Mouse (Mus musculus): Measurements from ENCODE around the gene Tmem164. TPM values are rescaled to one million over a fixed set of nuclear protein-coding genes. Genes with fewer than 3 reads are reported as not detected.

The Tmem164 gene
- polyA plus RNA-seq, 1 experiment from 2014 or later: 39.1 TPM

DNA sequence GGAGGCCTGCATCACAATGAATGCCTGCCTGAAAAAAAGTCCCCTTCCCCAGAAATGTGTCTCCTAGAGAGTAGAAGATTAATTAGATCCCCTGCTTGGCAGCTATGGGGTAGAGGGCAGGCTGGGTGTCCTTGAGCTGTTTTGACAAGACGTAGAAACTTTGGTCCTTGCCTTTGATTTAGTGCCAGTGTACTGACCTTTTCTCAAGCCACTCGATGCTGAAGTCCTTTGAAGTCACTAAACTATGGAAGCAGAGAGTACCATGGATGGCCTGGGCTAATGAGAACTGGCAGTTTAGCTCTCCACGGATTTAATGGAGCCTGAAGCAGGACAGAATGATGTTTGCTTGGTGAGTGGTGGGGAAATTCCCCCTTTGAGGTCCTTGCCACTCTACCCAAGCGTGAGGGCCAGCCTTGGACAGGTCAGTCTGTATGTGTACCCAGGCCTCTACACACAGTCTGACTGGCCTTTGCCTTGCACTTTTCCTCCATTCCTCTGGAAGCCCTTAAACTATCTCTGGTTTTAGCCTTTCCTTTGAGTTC, 112.9 kb downstream of the Tmem164 start:
- no peak overlapping the region for H3K4me3 ChIP-seq (ENCODE audit: low read length)
- ATAC-seq: no peak
- H3K4me1 ChIP-seq (ENCODE audit: control insufficient read depth, insufficient read depth, low read length): no peaks in the 10 kb centered on the region
- H3K27ac ChIP-seq (ENCODE audit: low read length): no peak overlapping the region
- 64% methylated on average over 4 of the region's 4 CpGs for WGBS
- H3K27me3 ChIP-seq (replicated peaks; ENCODE audit: control insufficient read depth, insufficient read depth, low read length): no peaks in the 10 kb centered on the region
- no peak overlapping the region for H3K9ac ChIP-seq (ENCODE audit: low read depth, low read length)
- no peaks in the 10 kb centered on the region for H3K9me3 ChIP-seq (ENCODE audit: control insufficient read depth, low read length)
- H3K36me3 ChIP-seq (ENCODE audit: control insufficient read depth, insufficient read depth, low read length): no peaks in the 10 kb centered on the region
- no peak overlapping the region for H3K4me2 ChIP-seq (ENCODE audit: low read depth, low read length)

DNA sequence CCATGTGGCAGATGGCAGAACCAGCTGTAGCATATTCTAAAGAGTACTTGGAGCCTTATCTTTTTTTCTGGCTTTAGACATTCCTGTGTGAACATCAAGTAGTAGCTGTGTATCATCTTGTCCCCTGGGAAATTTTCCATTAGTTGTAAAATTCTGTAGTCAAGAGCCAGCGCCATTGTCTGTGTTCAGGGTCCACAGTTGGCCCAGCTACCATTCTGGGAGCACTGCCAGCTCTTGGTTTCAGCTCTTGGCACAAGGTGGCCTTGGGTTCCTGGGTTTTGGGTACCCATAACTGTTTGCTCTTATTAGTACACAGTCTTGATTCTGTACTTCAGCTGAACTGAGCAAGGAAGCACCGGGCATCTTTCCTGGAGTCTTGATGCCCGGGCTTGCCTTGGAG, 123.4 kb downstream of the Tmem164 start:
- Histone ChIP-seq H3K9ac (ENCODE audit: low read depth, low read length) (no peak overlapping the region), H3K4me3 (ENCODE audit: low read length) (no peak overlapping the region), H3K36me3 (ENCODE audit: control insufficient read depth, insufficient read depth, low read length) (no peaks in the 10 kb centered on the region), H3K4me2 (ENCODE audit: low read depth, low read length) (no peak overlapping the region), H3K27me3 (replicated peaks; ENCODE audit: control insufficient read depth, insufficient read depth, low read length) (no peaks in the 10 kb centered on the region), H3K27ac (ENCODE audit: low read length) (no peak overlapping the region), H3K9me3 (ENCODE audit: control insufficient read depth, low read length) (no peaks in the 10 kb centered on the region), H3K4me1 (ENCODE audit: control insufficient read depth, insufficient read depth, low read length) (peaks cover 8% of the 10 kb centered on the region)
- no peak for ATAC-seq
- 92% methylated on average over 3 of the region's 3 CpGs for WGBS

DNA sequence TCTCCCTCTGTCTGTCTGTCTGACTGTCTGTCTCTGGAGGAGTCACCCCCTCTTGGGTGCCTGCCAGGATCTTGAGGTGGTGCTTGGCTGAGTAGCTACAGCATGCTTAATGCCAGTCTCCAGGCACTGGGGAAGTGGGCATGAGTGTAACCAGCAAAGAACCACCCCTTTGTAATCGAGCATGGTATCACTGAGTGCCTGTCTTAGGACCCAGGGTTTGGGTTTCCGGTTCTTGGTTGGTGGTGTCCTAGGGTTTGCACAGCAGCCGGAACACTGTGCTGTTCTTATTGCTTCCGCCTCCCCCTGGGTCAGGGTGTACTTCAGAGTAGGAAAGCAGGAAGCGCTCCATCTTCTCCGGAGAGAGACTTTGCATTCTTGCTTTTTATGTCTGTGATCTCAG, 124.9 kb downstream of the Tmem164 start:
- Histone ChIP-seq H3K27ac (ENCODE audit: low read length) (peak overlapping the region; percentile 14; the same call in 1 of the 2 replicates), H3K9me3 (ENCODE audit: control insufficient read depth, low read length) (no peaks in the 10 kb centered on the region), H3K4me1 (ENCODE audit: control insufficient read depth, insufficient read depth, low read length) (peaks cover 8% of the 10 kb centered on the region), H3K27me3 (replicated peaks; ENCODE audit: control insufficient read depth, insufficient read depth, low read length) (no peaks in the 10 kb centered on the region), H3K4me3 (ENCODE audit: low read length) (no peak overlapping the region), H3K9ac (ENCODE audit: low read depth, low read length) (no peak overlapping the region), H3K4me2 (ENCODE audit: low read depth, low read length) (no peak overlapping the region), H3K36me3 (ENCODE audit: control insufficient read depth, insufficient read depth, low read length) (no peaks in the 10 kb centered on the region)
- WGBS: 58% methylated on average over 6 of the region's 6 CpGs
- ATAC-seq: peak; percentile 39

DNA sequence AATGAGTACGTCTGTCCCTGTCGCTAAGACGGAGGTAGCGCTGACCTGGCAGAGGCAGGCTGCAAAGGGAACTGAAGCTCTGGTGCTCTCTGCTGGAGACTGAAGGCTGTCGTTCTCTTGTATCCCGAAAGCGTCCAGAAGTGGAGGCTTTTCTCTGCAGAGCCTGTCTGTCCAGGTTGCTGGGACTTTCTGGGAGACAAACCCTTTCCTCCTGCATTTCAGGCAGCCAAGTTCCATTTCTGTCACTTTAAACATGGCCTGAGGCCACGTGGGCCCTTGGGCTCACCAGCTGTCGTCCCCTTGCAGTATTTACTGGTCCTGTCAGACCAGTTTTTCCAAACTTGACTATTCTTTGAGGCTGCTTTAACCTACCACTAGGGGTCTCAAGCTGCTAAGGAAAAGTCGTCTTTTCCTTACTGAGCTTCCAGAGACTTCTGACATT, 125.4 kb downstream of the Tmem164 start:
- no peaks in the 10 kb centered on the region for H3K36me3 ChIP-seq (ENCODE audit: control insufficient read depth, insufficient read depth, low read length)
- H3K4me3 ChIP-seq (ENCODE audit: low read length): no peak overlapping the region
- no peaks in the 10 kb centered on the region for H3K9me3 ChIP-seq (ENCODE audit: control insufficient read depth, low read length)
- H3K4me2 ChIP-seq (ENCODE audit: low read depth, low read length): no peak overlapping the region
- H3K9ac ChIP-seq (ENCODE audit: low read depth, low read length): no peak overlapping the region
- H3K27me3 ChIP-seq (replicated peaks; ENCODE audit: control insufficient read depth, insufficient read depth, low read length): no peaks in the 10 kb centered on the region
- H3K4me1 ChIP-seq (ENCODE audit: control insufficient read depth, insufficient read depth, low read length): peaks cover 8% of the 10 kb centered on the region
- peak; percentile 83 for ATAC-seq
- peak overlapping the region; percentile 14; the same call in 1 of the 2 replicates for H3K27ac ChIP-seq (ENCODE audit: low read length)
- WGBS: 43% methylated on average over 10 of the region's 10 CpGs

DNA sequence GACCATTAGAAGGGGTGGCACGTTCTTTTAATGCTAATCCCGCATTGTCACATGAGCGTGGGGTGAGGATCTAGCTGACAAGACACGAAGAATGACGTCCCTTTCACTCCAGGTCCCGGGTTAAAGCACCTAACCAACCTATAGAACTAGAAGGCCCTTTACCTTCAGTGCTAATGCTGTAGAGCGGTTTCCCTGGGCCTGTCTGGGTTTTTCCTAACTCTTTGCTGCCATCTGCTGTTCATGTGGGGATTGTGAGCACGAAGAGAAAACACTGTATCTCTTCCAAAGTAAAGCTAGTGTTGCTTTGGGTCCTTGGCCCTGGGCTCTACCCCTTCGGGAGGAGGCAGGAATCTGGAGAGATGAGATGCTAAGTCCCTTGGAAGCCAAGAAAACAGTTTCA, 127.2 kb downstream of the Tmem164 start:
- WGBS: 45% methylated on average over 9 of the region's 9 CpGs
- ATAC-seq: no peak
- H3K9me3 ChIP-seq (ENCODE audit: control insufficient read depth, low read length): no peaks in the 10 kb centered on the region
- H3K27me3 ChIP-seq (replicated peaks; ENCODE audit: control insufficient read depth, insufficient read depth, low read length): no peaks in the 10 kb centered on the region
- no peak overlapping the region for H3K4me2 ChIP-seq (ENCODE audit: low read depth, low read length)
- H3K9ac ChIP-seq (ENCODE audit: low read depth, low read length): no peak overlapping the region
- H3K36me3 ChIP-seq (ENCODE audit: control insufficient read depth, insufficient read depth, low read length): no peaks in the 10 kb centered on the region
- no peak overlapping the region for H3K27ac ChIP-seq (ENCODE audit: low read length)
- H3K4me1 ChIP-seq (ENCODE audit: control insufficient read depth, insufficient read depth, low read length): peaks cover 8% of the 10 kb centered on the region
- H3K4me3 ChIP-seq (ENCODE audit: low read length): no peak overlapping the region

DNA sequence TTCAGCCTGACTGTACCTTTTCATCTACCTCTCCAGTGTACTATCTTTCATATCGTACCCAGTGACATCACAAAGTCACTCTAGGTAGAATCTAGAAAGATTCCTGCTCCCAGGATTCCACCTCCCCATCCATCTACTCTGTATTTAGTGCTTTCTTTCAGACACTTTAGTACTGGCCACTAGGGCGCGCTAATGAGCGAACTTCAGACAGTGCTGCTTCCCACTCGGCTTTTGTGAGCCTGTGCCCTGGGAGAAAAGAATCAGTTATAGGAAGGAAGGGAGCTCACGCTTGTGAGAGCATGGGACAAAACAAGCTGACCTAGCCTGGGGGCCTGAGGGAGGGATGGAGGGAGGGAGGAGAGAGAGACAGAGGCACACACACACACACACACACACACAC, 131.9 kb downstream of the Tmem164 start:
- Histone ChIP-seq H3K4me1 (ENCODE audit: control insufficient read depth, insufficient read depth, low read length) (no peaks in the 10 kb centered on the region), H3K4me2 (ENCODE audit: low read depth, low read length) (no peak overlapping the region), H3K27me3 (replicated peaks; ENCODE audit: control insufficient read depth, insufficient read depth, low read length) (no peaks in the 10 kb centered on the region), H3K4me3 (ENCODE audit: low read length) (no peak overlapping the region), H3K27ac (ENCODE audit: low read length) (no peak overlapping the region), H3K9ac (ENCODE audit: low read depth, low read length) (no peak overlapping the region), H3K36me3 (ENCODE audit: control insufficient read depth, insufficient read depth, low read length) (no peaks in the 10 kb centered on the region), H3K9me3 (ENCODE audit: control insufficient read depth, low read length) (no peaks in the 10 kb centered on the region)
- ATAC-seq: 0 out of 2 replicates have a peak, but pooled peaks have one; percentile 50
- WGBS: 26% methylated on average over 6 of the region's 6 CpGs

DNA sequence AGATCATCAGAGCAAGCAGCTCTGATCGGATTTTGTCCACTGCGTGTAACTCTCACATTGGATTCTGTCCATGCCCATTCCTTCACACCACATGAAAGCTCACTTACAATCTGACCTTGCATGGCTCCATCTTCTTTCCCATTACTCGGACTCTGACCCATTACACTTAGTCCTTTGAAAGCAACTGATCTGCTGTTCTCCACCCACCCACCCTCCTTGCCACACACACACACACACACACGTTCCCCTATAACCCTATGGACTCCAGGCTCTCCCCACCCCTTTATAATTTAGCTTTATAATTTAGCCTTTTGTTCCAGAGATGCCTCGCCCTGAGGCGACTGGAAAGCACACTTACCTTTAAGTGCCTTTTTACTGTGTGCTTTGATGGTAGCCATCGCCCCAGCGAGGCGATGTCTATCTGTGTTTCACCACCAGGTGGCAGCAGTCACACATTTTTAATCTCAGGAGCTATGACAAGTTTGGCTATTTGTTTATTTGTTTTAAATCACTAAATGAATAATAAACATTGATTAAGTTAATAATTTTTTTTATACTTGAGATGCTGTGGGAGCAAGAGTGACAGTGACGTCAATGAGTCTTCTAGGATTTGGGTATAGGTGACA, 137.0 kb downstream of the Tmem164 start:
- no peak overlapping the region for H3K9ac ChIP-seq (ENCODE audit: low read depth, low read length)
- no peaks in the 10 kb centered on the region for H3K4me1 ChIP-seq (ENCODE audit: control insufficient read depth, insufficient read depth, low read length)
- H3K27me3 ChIP-seq (replicated peaks; ENCODE audit: control insufficient read depth, insufficient read depth, low read length): no peaks in the 10 kb centered on the region
- no peaks in the 10 kb centered on the region for H3K9me3 ChIP-seq (ENCODE audit: control insufficient read depth, low read length)
- no peak overlapping the region for H3K4me3 ChIP-seq (ENCODE audit: low read length)
- whole genome bisulfite sequencing: 45% methylated on average over 10 of the region's 10 CpGs
- H3K27ac ChIP-seq (ENCODE audit: low read length): no peak overlapping the region
- peak; percentile 19; the same call in 1 of the 2 replicates for ATAC-seq
- H3K36me3 ChIP-seq (ENCODE audit: control insufficient read depth, insufficient read depth, low read length): no peaks in the 10 kb centered on the region
- H3K4me2 ChIP-seq (ENCODE audit: low read depth, low read length): no peak overlapping the region

DNA sequence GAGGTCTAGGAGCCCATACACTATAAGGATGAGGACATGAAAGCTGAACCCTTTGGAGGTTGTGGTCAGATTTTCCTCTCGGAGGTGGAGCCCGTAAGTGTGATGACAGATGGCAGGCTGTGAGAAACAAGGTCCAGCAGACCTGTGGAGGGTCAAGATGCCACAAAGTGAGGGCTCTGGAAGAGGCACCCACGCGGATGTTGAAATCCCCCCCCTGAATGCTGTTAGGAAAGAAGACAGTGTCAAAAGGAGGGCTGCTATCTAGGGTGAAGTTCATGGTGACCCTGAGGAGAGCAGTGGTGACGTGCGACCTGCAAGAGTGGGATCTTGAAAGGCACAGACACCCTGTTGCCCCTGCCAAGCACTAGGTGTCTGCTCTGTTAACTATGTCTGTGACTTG, 140.0 kb downstream of the Tmem164 start:
- H3K4me3 ChIP-seq (ENCODE audit: low read length): no peak overlapping the region
- no peak overlapping the region for H3K4me2 ChIP-seq (ENCODE audit: low read depth, low read length)
- no peak overlapping the region for H3K9ac ChIP-seq (ENCODE audit: low read depth, low read length)
- no peaks in the 10 kb centered on the region for H3K36me3 ChIP-seq (ENCODE audit: control insufficient read depth, insufficient read depth, low read length)
- no peaks in the 10 kb centered on the region for H3K4me1 ChIP-seq (ENCODE audit: control insufficient read depth, insufficient read depth, low read length)
- 79% methylated on average over 6 of the region's 6 CpGs for WGBS
- no peaks in the 10 kb centered on the region for H3K9me3 ChIP-seq (ENCODE audit: control insufficient read depth, low read length)
- no peaks in the 10 kb centered on the region for H3K27me3 ChIP-seq (replicated peaks; ENCODE audit: control insufficient read depth, insufficient read depth, low read length)
- 0 out of 2 replicates have a peak, but pooled peaks have one; percentile 13 for ATAC-seq
- no peak overlapping the region for H3K27ac ChIP-seq (ENCODE audit: low read length)

DNA sequence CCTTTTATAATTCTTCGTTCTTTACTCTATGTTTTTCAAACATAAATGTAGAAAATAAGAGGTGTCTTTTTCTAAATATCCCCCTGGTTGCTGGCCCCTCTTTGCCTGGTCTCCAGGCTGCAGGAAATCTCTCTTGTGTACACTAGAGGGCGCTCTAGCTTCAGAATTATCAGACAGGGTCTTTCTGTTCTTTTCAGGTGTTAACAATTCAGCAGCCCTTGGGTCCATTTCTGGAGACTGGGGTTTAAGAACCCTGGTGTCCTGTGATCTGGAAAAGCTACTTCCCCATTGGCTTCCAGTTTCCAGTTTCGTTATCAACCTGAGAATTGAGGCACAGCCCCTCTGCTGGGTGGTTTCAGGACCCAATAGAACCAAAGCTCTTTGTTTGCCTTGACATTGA, 140.6 kb downstream of the Tmem164 start:
- H3K36me3 ChIP-seq (ENCODE audit: control insufficient read depth, insufficient read depth, low read length): no peaks in the 10 kb centered on the region
- no peak overlapping the region for H3K4me3 ChIP-seq (ENCODE audit: low read length)
- no peaks in the 10 kb centered on the region for H3K27me3 ChIP-seq (replicated peaks; ENCODE audit: control insufficient read depth, insufficient read depth, low read length)
- no peaks in the 10 kb centered on the region for H3K4me1 ChIP-seq (ENCODE audit: control insufficient read depth, insufficient read depth, low read length)
- ATAC-seq: no peak
- no peak overlapping the region for H3K9ac ChIP-seq (ENCODE audit: low read depth, low read length)
- no peak overlapping the region for H3K4me2 ChIP-seq (ENCODE audit: low read depth, low read length)
- 38% methylated on average over 3 of the region's 3 CpGs for WGBS
- H3K27ac ChIP-seq (ENCODE audit: low read length): no peak overlapping the region
- H3K9me3 ChIP-seq (ENCODE audit: control insufficient read depth, low read length): no peaks in the 10 kb centered on the region

DNA sequence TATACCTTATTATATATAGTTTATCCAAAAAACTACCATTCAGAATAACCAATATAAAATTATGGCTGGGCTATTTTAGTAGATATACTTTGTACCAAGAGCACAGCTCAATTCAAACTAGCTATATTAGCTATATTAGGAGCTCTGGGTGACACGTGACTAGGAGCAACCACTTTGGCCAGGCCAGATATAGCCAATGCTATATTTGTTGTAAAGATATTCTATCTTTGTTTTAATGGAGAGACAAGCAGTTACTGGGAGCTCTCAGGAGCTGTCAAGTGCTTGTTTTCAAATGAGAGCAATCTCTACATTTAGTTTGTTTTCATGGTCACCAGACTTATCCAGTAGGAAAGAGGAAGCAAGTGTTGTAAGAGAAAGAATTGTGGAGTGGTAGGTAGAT, 144.1 kb downstream of the Tmem164 start:
- 77% methylated on average over 1 of the region's 1 CpGs for WGBS
- H3K4me2 ChIP-seq (ENCODE audit: low read depth, low read length): no peak overlapping the region
- no peak overlapping the region for H3K4me3 ChIP-seq (ENCODE audit: low read length)
- H3K4me1 ChIP-seq (ENCODE audit: control insufficient read depth, insufficient read depth, low read length): no peaks in the 10 kb centered on the region
- no peak overlapping the region for H3K9ac ChIP-seq (ENCODE audit: low read depth, low read length)
- no peak for ATAC-seq
- H3K27me3 ChIP-seq (replicated peaks; ENCODE audit: control insufficient read depth, insufficient read depth, low read length): no peaks in the 10 kb centered on the region
- H3K36me3 ChIP-seq (ENCODE audit: control insufficient read depth, insufficient read depth, low read length): no peaks in the 10 kb centered on the region
- no peaks in the 10 kb centered on the region for H3K9me3 ChIP-seq (ENCODE audit: control insufficient read depth, low read length)
- no peak overlapping the region for H3K27ac ChIP-seq (ENCODE audit: low read length)
